Mouse (Mus musculus) spleen, adult 18-20 months (tissue): ENCODE measurements around the gene Taf15.
A peak's percentile ranks its signal among the peaks of the same experiment; 100 is the strongest.

ENCODE experiments used
- DNase-seq, 2 experiments: peaks; one replicate each; pipeline ENCODE4 v3.0.0; 2022; ENCODE audit warnings: mixed read lengths in 2 of 2

Gene Taf15

DNA sequence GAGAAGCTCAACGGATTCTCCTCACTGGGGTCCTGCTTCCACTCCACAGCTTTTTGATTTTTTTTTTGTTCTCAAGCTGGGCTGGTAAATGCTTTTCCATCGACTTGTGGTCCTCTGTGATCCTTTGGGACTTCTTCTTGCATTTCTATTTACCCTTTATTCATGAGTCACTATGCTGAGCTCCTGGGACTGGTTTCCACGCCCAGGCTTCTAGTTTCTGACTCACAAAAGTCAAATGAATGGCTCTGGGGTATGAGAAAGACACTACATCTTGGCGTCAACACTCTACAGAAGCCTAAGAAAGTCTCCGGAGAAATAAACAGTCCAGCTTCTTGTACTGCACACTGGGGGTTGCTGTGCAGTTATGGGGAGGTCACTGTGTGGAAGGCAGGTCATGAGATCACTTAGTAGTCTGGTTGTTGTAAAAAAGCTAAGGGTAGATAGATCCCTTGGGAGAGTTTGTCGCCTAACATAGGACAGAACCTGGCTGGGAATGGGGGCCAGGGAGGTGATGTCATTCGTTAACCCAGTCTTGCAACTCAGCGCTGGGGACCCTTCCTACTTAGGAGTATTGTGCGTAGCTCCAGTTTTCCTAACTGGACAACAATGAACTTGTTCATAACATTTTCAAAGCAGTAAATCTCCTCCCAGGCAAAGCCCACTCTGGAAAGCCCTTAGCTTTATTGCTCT lies 14.8 kb upstream of the Taf15 start:
- no peak for DNase-seq

DNA sequence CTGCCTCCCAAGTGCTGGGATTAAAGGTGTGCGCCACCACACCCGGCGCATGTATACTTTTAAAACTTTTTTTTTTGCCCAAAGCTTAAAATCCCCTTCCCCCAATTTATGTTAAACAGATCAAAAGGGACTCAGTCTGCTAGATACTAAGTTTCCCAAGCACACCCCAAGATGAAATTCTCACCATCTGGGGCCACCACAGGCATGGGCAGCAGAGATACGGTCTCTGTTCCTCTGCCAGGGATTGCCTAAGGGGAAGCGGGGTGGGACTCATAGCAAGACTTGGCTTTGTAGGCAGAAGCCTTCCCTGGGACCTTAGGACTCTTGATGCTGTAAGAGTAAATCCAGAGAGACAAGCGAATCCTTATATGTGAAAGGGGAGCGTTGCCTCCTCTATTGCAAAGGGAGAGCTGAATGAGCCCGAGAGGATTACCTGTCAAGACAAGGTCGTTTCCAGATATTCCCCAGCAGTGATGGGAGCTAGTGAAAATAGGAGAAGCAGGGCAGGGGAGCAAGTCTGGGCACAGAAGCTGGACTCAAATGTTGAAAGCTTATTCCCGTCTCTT lies 11.3 kb upstream of the Taf15 start:
- DNase-seq: no peak

DNA sequence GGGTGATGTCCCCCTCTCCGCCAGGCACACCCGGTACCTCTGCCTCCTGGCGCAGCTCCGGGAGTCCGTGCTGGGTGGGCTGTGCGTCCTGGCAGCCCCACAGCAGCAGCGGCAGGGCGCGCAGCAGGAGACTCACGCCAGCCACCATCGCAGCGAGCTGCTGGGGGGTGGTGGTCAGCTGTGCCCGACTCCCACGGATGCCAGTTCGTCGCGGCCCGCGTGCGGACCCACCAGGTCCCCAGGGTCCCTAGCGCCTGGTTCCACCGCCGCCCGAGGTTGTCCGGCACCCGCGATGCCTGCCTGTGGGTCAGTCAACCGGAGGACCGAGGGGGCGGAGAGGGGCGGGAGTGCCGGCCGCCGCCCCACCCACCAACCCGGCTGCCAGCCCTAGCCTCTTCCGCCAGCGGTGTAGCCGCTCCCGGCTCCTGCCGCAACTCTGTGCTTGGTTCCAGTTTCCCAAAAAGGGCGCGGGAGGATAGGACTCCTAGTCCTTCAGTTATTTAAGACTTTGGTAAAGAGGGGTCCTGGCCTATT lies 10.1 kb upstream of the Taf15 start, which contains the start of gene Mmp28:
Gene Mmp28 (minus strand): TSS at position 361 of the 534 bp plus-strand sequence.
- DNase-seq: peak; percentile 39 to 55

DNA sequence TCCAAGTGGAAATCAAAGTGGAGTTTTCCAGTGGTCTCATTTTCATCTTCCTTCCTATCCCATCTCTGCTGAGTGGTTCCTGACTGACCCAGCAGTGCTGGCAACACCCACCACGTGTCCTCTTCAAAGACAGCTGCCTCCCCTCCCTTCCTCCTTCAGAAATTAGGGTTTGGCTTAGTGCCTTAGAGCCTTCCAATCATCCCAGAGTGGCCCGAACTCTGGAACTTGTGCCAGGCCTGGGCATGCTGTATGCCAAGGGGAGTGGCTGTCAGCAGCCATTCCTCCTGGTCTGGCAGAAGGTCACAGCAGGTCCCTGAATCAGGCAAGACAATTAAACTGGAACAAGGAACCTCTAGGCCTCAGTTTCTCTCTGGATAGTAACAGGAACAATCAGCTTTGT lies 6.9 kb upstream of the Taf15 start:
- no peak for DNase-seq

DNA sequence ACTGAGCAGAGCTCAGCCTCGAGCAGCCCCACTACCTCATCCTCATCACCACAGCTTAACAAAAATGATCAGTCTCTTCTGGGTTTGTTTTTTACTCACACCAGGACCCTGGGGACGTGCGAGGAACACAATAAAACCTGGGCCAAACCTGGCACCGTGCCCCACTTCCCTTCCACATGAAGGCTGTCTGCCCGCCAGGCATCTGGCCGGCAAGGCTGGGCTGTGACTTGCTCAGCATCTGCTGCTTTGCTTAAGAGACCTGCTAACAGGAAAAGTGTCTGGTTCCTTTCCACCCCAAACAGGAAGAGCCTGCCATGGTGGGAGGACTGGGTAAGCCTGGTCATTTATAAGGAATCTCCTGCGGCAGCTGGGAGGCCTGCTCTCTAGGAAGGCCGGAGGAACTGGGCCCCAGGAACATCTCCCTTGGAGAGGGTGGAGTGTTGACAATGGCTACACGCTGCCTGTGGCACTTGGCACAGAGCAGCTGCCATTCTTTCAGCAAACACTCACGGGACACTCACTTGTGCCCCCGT lies 5.7 kb upstream of the Taf15 start:
- no peak for DNase-seq

DNA sequence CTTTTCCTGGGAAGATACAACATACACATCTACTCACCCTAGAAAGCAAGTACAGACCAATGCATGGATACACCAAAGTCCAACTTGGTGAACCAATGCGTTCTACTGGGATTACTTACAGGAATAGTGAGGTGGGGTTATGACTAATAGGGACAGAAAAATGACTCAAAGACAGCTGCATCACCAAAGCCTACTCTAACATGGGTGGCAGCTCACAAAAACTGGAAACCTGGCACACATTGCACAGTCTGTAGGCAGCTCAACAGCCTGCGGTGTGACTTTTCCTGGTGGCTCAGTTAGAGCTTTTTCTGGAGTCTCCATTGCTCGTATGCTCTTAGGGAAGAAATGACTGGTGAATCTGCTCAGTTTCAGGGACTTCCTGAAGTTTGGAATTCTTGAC lies 4.1 kb upstream of the Taf15 start:
- DNase-seq: no peak

DNA sequence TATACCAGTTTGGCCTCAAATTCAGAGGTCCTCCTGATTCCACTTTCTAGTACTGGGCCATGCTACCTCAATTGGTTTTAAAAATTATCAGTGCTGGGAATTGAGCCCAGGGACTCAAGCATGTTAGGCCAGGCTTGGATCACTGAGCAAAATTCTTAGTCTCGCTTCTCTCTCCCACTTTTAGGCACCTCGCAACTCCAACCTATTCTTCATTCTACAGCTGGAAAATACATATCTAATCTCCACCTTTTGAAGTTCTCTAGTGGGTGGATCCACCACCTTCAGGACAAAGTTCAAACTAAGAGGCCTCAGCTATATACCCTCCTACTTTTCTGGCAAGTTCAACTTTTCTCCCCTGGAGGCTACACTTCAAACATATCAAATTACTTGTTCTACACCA lies 1.1 kb upstream of the Taf15 start:
- DNase-seq: no peak

DNA sequence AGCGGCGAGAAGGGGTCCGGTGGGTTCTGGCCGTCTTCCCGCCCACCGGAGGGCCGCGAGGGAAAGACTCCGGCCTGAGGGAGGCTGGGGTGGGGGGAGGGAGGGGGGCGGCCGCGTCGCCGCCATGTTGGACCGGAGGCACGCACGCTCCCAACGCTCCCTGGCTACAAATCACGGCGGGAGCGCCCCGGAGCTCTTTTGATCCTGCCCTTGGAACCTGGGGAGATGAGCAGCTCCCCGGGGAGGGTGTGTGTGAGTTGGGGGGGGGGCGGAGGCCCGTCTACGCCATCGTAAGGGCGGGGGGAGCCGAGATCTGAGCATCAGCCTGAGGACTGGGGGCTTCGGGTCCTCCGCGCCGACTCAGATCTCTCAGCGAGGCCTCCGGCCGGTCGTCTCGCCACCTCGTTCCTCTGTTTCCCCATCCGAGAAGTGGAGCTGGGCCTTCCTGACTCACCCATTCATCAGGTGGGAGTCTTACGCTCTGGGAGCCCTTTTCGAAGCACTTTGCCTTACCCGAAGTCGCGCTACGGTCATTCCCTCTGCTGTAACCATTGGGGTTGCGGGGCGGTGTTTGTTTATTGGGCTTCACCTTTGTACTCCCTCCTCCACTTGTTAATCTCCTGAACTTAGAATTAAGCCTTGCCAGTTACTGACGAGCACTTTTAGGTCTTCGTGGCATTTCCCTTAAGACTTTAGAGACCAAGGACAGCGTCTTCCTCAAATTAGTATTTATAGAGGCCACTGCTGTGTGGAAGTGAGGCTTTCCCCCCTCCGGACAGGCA lies 540 bp downstream of the Taf15 start:
- DNase-seq: peak in 1 of 2 experiments; percentile 22

DNA sequence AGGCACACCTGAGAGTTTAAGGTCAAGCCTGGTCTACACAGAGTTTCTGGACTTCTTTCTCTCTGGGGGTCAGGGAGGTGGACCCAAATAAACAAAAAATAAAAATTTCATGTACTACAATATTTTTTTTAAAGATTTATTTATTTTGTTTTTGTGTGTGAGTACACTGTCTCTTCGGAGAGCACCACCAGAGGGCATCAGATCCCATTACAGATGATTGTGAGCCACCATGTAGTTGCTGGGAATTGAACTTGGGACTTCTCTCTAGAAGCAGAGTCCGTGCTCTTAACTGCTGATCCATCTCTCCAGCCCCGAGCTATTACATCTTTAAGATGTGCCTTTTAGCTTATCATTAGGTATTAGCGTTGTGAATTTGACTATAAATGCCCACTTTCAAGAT lies 18.6 kb downstream of the Taf15 start:
- no peak for DNase-seq

DNA sequence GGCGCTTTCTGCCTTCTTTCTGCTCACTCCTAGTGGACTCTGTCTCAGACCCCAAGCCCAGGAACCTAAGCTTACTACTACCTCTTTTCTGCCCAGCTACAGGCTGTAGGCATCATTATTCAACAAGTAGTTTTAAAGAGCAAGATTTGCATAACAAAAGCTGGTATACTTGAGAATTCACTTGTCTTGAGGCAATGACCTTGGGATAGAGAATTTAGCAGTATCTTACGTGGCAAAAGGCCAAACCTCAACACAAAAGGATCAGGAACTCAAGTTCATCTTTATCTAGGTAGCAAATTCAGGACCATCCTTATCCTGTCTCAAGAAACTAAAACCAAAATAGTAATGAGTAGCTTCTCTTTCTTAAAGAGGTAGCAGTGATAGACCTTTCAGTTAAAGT lies 22.7 kb downstream of the Taf15 start:
- DNase-seq: no peak

DNA sequence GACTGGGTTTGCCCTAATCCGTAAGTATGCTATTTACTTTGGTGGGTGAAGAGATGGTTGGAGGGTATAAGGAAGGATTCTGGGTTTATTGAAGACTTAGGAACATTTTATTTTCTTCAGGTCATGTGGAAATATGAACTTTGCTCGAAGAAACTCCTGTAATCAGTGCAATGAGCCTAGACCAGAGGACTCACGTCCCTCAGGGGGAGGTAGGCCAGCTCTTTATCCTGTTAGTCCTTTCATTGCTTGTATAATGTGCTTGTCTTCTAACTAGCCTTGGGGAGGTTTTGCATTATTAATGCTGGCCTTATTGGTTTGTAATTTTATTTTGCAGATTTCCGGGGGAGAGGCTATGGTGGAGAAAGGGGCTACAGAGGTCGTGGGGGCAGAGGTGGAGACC lies 31.4 kb downstream of the Taf15 start:
- no peak for DNase-seq

DNA sequence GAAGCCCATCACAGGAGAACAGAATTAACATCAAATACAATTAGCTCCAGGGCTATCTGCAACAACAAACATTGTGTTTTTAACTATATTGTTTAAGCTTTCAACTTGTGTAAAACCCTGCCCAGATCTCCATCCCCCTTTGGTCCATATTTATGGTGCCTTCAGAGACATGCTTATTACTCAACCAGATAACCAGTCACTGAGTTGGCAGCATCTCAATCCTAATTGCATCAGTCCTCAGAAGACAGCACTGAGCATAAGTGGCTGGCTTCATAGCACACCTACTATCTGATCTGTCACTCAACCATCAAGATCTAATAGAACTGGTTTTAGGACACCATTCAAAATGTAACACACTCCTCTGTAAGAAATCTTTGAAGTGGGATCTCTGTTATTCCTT lies 36.6 kb downstream of the Taf15 start:
- no peak for DNase-seq

DNA sequence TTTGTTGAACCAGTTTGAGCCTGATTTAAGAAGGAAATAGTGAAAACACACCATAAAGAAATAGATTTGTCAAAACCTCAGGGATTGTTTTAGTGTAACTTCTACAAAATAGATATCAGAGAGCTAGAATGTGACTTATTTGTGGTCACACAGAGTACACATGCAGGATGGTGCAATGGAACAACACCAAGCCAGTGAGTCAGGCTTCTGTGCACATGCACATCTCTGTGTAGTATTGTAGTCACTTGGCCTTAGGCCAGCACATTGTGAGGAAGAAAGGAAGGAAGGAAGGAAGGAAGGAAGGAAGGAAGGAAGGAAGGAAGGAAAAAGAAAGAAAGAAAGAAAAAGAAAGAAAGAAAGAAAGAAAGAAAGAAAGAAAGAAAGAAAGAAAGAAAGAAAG lies 44.3 kb downstream of the Taf15 start:
- no peak for DNase-seq

DNA sequence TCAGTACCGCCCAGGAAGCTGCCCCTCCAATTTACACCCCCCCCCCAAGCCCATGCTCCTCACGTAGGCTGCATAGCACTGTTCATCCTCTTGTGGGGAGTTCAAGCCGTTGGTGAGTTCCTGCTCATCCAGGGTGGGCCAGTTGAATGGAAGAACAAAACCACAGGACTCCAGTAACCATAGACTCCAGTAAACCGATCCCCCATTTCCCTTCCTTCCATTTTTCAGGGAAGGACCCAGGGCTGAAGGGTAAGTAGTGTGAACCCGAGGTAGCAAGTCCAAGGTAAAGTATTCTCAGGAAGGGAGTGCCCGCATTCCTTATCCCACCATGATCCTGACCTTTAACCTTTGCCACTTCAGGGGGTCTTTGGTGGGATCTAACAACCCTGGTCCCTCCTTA lies 45.5 kb downstream of the Taf15 start:
- DNase-seq: no peak

DNA sequence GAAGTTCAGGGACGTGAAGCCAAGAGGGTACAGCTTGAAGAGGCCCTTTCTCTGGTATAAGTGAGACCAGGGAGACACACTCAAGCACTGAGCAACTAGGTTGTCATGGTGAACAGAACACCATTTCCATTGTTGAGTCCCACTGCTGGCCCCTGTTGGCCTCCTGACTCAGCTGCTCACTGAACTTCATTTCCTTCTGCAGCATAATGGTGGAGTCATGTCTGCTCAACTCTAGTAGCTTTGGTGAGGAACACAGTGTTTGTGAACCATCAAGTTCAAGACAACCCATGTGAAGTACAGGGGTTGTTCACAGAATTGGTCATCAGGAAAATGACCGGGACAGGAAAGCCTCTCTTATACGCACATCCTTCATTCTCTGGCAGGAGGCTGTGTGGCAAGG lies 49.2 kb downstream of the Taf15 start, which contains the start of gene Heatr9:
Gene Heatr9 (minus strand): TSS at position 101 of the 400 bp plus-strand sequence.
- DNase-seq: no peak

DNA sequence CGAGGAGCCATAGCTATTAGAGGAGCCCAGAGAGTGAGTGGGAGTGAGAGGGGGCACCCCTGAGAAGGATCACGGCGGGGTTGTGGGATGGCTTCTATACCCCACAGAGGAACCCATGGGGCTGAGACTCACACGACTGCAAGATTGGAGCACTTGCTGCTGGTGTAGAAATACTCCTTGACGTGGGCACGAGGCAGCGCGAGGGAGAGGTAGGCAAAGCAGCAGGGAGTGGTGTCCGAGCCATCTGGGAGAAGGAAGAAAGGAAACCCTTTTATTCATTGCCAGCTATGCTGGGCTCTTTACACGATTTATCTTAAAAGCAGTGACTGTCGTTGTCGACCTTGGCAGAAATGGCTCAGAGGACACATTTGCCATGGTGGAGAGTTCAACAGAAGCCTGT lies 56.1 kb downstream of the Taf15 start:
- no peak for DNase-seq

DNA sequence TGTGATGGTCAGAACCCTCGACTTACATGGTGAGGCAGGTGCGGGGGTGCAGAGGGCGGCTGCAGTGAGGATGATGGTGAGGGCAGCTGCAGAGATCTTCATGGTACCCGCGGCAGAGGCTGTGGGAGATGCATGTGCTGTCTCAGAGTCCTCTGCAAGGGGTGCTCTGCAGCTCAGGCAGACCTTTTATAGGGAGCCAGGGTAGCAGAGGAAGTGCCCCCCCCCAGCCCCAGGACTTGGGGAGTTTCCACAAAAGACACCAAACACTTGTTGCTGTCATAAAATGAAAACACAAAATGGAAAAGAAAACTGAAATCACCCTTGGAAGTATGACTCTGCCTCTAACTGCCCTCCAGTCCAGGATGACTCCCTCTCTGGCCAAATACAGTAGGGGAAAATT lies 57.5 kb downstream of the Taf15 start, which contains the start of gene Ccl5:
Gene Ccl5 (minus strand): TSS at position 159 of the 400 bp plus-strand sequence.
- no peak for DNase-seq

DNA sequence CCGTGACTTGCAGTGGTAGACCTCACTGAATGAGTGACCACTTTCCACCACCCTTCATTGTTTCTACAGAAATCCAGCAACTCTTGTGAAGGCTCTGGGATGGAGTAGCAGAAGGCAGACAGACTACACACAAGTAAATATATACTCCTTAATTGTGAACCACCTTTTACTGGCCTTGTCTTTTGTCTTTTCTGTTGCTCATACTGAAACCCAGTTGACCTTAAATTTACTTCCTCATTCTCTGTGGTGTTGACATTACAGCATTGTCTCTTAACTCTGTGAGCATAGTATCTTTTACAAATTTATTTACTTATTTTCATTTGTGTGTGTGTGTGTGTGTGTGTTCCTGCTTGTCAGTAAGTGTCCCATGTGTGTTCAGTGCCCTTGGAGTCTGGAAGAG lies 60.3 kb downstream of the Taf15 start:
- no peak for DNase-seq

DNA sequence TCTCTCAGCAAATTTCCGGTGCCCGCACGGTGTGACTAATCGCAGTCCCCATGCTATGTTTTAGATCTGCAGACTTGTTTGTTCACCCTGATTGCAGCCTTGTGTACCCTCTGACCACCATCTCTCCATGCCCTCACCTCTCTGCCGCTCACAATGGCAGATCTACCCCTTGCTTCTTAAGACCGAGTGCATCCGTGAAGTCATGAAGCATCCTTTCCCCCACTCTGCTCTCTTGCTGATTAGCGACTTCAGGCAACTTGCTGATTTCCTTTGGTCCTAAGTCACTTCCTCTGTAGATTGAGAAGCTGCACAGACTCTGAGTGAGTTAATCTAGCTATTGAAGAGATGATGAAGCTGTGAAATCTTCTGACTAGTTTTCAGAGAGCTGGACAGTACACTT lies 61.3 kb downstream of the Taf15 start:
- no peak for DNase-seq

DNA sequence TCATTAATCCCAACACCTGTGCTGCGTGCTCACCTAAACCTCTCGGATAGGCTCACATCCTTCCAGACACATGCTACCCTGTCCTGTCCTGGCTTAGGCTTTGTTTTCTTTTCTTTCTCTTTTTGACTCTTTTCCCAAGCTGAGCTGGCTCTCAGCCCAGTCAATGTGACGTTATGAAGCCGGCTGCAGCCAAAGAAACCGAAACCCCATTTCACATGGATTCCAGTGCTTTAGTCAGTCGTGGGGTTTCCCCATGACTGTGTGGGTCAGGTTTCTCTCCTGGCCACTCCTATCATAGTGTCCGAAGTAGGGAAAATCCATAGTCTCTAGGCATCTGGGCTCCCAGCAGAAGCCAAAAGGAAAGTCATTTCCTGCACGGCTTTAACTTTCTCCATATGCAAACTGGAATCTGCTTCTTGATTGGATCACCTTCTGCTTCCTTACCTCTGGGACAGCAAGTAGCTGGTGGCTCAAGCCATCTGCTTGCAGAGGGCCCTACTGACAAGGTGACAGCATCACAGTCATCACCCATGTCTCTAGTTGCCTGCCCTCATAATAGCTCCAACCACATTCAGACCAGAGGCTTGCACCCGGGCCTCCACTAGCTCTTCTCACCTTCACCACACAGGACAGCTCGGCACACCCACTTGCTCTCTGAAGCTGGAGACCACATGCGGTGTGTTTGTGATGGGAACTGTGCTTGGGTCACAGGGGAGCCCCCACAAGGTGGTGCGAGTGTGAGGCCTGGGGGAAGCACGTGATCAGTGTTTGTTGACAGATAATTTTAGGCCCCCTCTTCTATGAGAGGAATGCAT lies 61.9 kb downstream of the Taf15 start:
- DNase-seq: peak; percentile 14 to 37

DNA sequence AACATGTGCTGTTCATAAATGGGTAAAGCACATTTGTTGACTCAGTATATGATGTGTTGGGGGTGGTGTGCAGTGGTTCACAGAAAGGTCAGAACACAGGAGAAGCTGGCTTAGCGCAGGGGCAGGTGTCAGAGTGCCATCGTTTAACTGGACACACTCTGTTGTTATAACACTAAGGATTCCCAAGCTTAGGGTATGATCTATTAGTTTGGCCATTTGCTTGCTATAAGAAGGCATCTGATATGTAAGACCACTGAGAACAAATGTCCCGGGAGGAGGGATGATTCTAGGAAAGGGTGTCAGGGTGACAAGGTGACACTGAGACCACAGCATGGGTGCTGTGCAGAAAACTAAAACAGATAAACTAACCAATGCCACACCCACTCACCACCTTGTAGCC lies 63.9 kb downstream of the Taf15 start:
- DNase-seq: no peak

DNA sequence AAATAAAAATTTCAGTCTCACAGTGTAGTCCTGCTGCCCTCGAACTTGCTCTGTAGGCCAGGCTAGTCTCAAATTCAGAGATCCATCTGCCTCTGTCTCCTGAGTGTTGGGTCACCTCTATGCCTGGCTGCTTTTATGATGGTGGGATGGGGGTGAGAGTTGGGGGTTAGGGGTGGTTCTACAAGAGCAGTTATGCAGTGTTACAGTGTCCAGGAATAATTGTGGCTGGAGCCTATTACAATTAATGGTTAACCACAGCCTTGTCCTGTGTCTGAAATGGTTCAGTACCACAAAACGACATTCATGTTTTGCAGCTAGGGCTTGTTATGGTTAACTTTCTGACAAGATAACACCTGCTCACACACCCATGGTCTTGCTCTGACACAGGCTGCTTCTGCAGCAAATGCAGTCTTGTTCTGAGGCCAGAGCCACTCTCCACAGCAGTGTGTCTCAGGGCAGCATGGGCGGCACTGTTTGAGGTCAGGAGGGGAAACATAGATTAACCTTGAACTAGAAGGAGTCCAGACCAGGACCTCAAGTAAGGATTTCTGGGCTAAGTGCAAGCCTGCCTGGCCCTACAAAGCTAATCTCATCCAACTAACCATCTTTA lies 65.9 kb downstream of the Taf15 start:
- DNase-seq: no peak
